Mouse (Mus musculus) bone marrow, adult 2 months (tissue): ENCODE data around the gene Ttc17.

Source experiments
- CTCF ChIP-seq: fragments of 200-500 bp; IDR thresholded peaks from 2 replicates; pipeline ENCODE4 v1.5.1; 2011; ENCODE audit warnings: low read length, control low read depth; ENCODE audit not compliant: control insufficient read depth, insufficient read depth
- POLR2A ChIP-seq: fragments of 200-500 bp; IDR thresholded peaks from 2 replicates; pipeline ENCODE4 v1.6.1; 2011; ENCODE audit warnings: low read depth, mild to moderate bottlenecking, control low read depth, low read length, borderline replicate concordance; ENCODE audit not compliant: control insufficient read depth

GRCm38 (mm10) chr2:94268835-94269234, 137.7 kb downstream of the Ttc17 start:
- TF ChIP-seq POLR2A (no peak), CTCF (no peak)
